Mouse (Mus musculus) liver, embryonic 12.5 days (tissue): ENCODE data around the gene Selplg. TPM values are rescaled to one million over a fixed set of nuclear protein-coding genes. Genes with fewer than 3 reads are reported as not detected.

Experiments
- ATAC-seq: fragments of 200-750 bp; cut with Nextera tagmentation; 2 replicates; pipeline ENCODE4 v1.8.0; 2017; ENCODE audit warnings: moderate number of reproducible peaks, mild to moderate bottlenecking, moderate library complexity
- H3K27ac ChIP-seq: fragments of 300-500 bp; sonication (generic); 2 replicates; pipeline ENCODE4 v1.5.1; 2016; ENCODE audit warnings: mild to moderate bottlenecking
- H3K27me3 ChIP-seq: fragments of 300-500 bp; sonication (generic); replicated peaks from 2 replicates; pipeline ENCODE4 v1.6.1; 2016; ENCODE audit warnings: mild to moderate bottlenecking, moderate library complexity
- H3K36me3 ChIP-seq: fragments of 300-500 bp; sonication (generic); 2 replicates; pipeline ENCODE4 v1.6.1; 2016; ENCODE audit warnings: mild to moderate bottlenecking, moderate library complexity
- H3K4me1 ChIP-seq: fragments of 300-500 bp; sonication (generic); 2 replicates; pipeline ENCODE4 v1.6.1; 2016
- H3K4me2 ChIP-seq: fragments of 300-500 bp; sonication (generic); 2 replicates; pipeline ENCODE4 v1.6.1; 2016; ENCODE audit warnings: mild to moderate bottlenecking, moderate library complexity
- H3K4me3 ChIP-seq: fragments of 300-500 bp; sonication (generic); 2 replicates; pipeline ENCODE4 v1.5.1; 2016; ENCODE audit warnings: mild to moderate bottlenecking, moderate library complexity
- H3K9ac ChIP-seq: fragments of 300-500 bp; sonication (generic); 2 replicates; pipeline ENCODE4 v1.6.1; 2016; ENCODE audit warnings: mild to moderate bottlenecking, moderate library complexity
- H3K9me3 ChIP-seq: fragments of 300-500 bp; sonication (generic); replicated peaks from 2 replicates; pipeline ENCODE4 v1.6.1; 2016; ENCODE audit warnings: mild to moderate bottlenecking, moderate library complexity
- WGBS: fragments of 180-500 bp; shearing (Covaris S2); methylation state at CpG from one replicate; pipeline ENCODE4 v1.1.7; 2016; ENCODE audit not compliant: insufficient replicate concordance; 5-methylcytosine and 5-hydroxymethylcytosine counted together
- polyA plus RNA-seq: library from polyadenylated mRNA; unstranded; fragments of >200 nt; fragmentation: Nextera tagmentation; extraction: Ambion mirVana; gene quantifications from 2 replicates; pipeline ENCODE4 v1.2.1, GENCODE M21; 2016

The Selplg gene
- polyA plus RNA-seq, 1 experiment from 2014 or later, result 11.6 TPM

GRCm38 (mm10) chr5:113772905-113773519 lies 59.4 kb downstream of the Selplg start:
- peak; percentile 36 for ATAC-seq
- Histone ChIP-seq H3K27ac (peak overlapping the region; percentile 91), H3K27me3 (no peaks in the 10 kb centered on the region), H3K4me1 (peaks cover 47% of the 10 kb centered on the region), H3K4me2 (peak overlapping the region; percentile 77), H3K4me3 (peak overlapping the region; percentile 98), H3K36me3 (peaks cover 55% of the 10 kb centered on the region), H3K9ac (peak overlapping the region; percentile 85), H3K9me3 (no peaks in the 10 kb centered on the region)
- 3% methylated on average over 25 of the region's 38 CpGs for WGBS

- ATAC-seq, result peak; percentile 78
- peak within 1 kb of the TSS; percentile 98 for H3K4me3 ChIP-seq
- peak within 1 kb of the TSS; percentile 91 for H3K27ac ChIP-seq
- H3K9ac ChIP-seq, result peak within 1 kb of the TSS; percentile 92
- peaks cover 57% of the 10 kb centered on the region for H3K36me3 ChIP-seq
- H3K9me3 ChIP-seq, result no peaks in the 10 kb centered on the region
- WGBS, result 0% methylated on average over 48 of the region's 49 CpGs
- no peaks in the 10 kb centered on the region for H3K27me3 ChIP-seq
- H3K4me2 ChIP-seq, result peak within 1 kb of the TSS; percentile 77
- H3K4me1 ChIP-seq, result peaks cover 47% of the 10 kb centered on the region
Measured at GRCm38 (mm10) chr5:113772450-113772895, 60.0 kb downstream of the Selplg start, which contains the start of the genes Sart3 and Iscu. Sart3 (minus strand) TSS chr5:113772510. Iscu (plus strand) TSS chr5:113772748.

DNA sequence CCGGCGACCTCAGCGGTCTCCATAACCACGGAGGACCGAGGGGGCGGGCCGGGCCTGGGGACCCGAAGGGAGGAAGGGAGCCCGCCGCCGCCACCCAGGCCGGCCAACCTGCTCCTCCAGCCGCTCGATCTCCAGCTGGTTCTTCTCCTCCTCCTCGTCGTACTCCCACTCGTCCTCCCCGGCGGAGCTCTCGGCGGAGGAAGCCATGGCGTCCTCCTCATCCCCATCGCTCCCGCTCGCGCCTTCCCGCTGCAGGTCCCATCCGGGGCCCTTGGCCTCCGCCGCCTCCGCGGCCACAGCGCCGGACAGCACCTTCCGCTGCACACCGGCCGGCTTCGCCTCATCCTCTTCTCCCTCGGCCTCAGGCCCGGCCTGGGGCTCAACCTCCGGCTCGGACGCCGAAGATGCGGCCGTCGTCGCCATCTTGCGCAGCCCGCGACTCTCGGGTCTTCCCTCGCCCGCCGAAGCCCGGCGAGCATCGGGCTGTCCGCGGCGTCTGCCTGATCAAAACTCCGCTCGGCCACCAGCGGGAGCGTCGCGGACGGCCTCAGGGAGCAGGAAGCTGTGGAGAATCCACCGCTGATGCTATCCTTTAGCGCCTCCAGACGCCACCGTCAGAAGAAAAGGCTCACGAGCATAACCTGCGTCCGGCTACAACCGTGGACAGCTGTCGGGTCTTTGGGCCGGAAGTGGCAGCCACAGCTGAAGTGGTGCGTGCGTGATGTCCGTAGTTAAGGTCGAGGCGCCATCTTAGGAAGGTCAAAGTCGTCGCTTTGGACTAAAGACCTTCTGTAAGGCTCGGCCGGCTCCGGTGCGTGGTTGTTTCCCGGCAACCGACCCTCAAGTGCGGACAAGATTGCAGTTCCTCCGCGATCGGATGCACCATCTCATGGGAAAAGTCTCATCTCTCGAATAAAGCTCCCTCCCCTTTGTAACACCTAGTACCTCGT lies 61.0 kb downstream of the Selplg start:
- ATAC-seq, result peak; percentile 78
- WGBS, result under 1% methylated on average over 91 of the region's 97 CpGs
- peak overlapping the region; percentile 98 for H3K4me3 ChIP-seq
- no peaks in the 10 kb centered on the region for H3K9me3 ChIP-seq
- peak overlapping the region; percentile 77 for H3K4me2 ChIP-seq
- peaks cover 57% of the 10 kb centered on the region for H3K36me3 ChIP-seq
- peak overlapping the region; percentile 91 for H3K27ac ChIP-seq
- peaks cover 47% of the 10 kb centered on the region for H3K4me1 ChIP-seq
- peak overlapping the region; percentile 92 for H3K9ac ChIP-seq
- H3K27me3 ChIP-seq, result no peaks in the 10 kb centered on the region

GRCm38 (mm10) chr5:113768806-113769205 lies 63.6 kb downstream of the Selplg start:
- WGBS, result 88% methylated on average over 8 of the region's 8 CpGs
- Histone ChIP-seq H3K36me3 (peaks cover 55% of the 10 kb centered on the region), H3K9ac (no peak overlapping the region), H3K4me1 (peaks cover 41% of the 10 kb centered on the region), H3K27me3 (no peaks in the 10 kb centered on the region), H3K4me2 (no peak overlapping the region), H3K27ac (no peak overlapping the region), H3K4me3 (no peak overlapping the region), H3K9me3 (no peaks in the 10 kb centered on the region)
- ATAC-seq, result no peak

Other genes starting within 250 kb of the Selplg start
- gene Cmklr1, start 182.2 kb downstream of the Selplg start, polyA plus RNA-seq, result 1.7 and 1.9 TPM in 2 replicates
- gene 1700069L16Rik, start 107.9 kb downstream of the Selplg start, polyA plus RNA-seq, result not detected in 2 replicates
- gene Ficd, start 96.8 kb downstream of the Selplg start, polyA plus RNA-seq, result 2.9 and 3.3 TPM in 2 replicates
- 39.9 and 40.4 TPM in 2 replicates for gene Sart3, start 60.1 kb downstream of the Selplg start, polyA plus RNA-seq
- gene Iscu, start 59.9 kb downstream of the Selplg start, polyA plus RNA-seq, result 109 and 112 TPM in 2 replicates
- gene Tmem119, start 32.1 kb downstream of the Selplg start, polyA plus RNA-seq, result 7.2 and 9.8 TPM in 2 replicates
- gene Coro1c, start 76.1 kb upstream of the Selplg start, polyA plus RNA-seq, result 78.7 and 78.8 TPM in 2 replicates
- gene Ssh1, start 161.2 kb upstream of the Selplg start, polyA plus RNA-seq, result 8.9 and 10.9 TPM in 2 replicates
- gene Dao, start 171.1 kb upstream of the Selplg start, polyA plus RNA-seq, result not detected in 2 replicates
- gene Usp30, start 232.8 kb upstream of the Selplg start, polyA plus RNA-seq, result 5.0 and 5.2 TPM in 2 replicates